Mouse (Mus musculus) heart, adult 8-10 months (tissue): ENCODE data around the gene Zic1. TPM values are rescaled to one million over a fixed set of nuclear protein-coding genes. Genes with fewer than 3 reads are reported as not detected.

Source experiments
- DNase-seq: peaks from one replicate; pipeline ENCODE4 v3.0.0; 2022; ENCODE audit warnings: low spot score
- total RNA-seq, 4 experiments: library from RNA; stranded (reverse); gene quantifications; 2 replicates each; pipeline ENCODE4 v1.2.4; 2022

Zic1 gene
- total RNA-seq, 4 experiments from 2014 or later = 0.06 TPM; not detected in 3

DNA sequence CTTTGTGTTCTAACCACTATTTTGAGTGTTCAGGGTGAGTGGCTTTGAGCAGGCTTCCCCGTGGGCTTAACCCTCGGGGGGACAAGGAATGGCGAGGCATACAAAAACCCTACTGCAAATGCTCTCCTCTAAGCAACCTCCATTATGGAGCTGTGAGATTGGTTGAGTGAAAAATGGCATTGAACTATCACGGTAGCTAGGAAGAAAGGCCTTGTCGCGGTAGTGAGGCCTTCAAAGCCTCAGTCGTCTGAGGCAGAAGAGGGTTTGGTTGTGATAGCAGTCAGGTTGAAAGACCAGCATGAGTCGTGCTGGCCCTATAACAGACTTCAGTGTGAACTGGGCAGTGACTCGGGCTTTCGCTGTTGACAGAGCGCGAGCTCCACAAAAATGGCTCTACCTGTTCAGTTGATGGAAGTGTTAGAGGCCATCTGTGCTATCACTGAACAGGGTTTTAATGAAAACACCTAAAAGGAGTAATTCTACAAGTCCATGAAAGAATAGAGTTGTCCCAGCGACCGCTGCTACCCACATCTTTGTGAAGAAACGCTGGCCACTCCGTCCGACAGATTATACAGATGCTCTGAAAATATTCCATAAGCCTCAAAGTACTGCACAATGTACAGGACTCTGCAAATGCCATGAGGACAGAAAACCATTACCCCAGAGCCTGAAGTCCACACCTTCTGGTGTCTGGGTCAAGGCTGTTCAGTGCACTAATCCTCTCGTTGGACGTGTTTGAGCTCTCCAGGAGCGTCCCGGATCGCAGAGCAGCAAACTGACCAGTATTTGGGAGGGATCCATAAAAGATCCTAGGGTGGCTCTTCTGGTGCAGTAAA lies 11.0 kb downstream of the Zic1 start:
- DNase-seq = no peak

DNA sequence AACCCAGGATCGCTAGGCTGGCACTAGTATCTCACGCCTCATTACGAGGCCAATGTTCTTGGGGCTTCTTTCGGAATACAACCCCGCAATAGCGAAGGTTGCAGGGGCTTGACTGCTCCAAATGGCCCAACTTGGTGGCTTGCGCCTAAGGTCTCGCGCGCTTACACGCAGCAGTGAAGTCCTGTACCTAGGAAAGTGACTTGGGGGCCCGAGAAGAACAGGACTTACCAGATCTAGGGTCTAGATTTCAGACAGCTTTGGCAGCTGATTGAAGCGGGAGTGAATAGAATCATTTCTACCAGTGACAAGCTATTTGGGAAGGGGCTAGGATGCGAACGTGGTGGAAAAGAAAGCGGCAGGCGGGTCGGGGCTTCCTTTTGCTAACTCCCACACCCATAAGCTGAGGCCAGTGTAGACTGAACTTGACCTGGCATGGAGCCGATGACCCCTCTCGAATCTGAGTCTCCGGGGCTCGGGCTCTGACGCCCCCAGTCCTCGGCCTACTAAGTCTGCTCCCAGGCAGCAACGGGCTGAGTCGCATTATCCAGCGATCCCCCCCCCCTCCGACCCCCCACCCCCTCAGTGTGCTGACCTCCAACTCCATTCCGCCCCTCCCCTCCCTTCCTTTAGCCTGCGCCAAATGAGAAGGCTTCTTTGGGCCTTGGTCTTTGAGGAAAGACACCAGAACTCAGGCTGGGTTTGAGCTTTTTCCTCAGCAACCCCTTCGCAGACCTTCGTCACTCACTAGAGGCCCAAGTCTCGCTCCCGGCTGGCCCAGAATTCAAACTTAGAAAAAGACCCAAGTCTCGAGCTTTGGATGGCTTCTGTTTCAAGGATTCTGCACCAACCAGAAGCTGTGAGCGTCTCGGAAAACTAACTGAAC lies 11.8 kb downstream of the Zic1 start:
- no peak for DNase-seq

DNA sequence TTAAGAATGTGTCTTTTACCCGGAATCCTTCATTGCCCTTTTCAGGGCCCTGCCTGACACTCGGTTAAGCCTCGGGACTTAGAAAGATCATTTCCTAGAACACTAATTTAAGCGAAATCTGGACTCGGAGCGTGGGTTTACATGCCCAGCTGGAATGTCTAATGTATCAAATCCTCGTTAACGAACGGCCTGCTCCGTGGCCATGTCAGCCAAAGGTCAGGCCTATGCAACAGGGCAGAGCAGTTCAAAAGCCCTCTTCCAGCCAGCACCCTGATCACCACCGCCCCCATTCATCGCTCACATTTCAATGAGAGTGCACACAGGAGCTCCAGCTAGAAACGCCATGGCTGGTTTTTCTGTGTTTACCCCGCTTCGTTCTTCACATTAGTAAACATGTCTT lies 12.8 kb downstream of the Zic1 start:
- no peak for DNase-seq

- DNase-seq = no peak
Observed at GRCm38 (mm10) chr9:91351961-91352411, 13.6 kb downstream of the Zic1 start.

DNA sequence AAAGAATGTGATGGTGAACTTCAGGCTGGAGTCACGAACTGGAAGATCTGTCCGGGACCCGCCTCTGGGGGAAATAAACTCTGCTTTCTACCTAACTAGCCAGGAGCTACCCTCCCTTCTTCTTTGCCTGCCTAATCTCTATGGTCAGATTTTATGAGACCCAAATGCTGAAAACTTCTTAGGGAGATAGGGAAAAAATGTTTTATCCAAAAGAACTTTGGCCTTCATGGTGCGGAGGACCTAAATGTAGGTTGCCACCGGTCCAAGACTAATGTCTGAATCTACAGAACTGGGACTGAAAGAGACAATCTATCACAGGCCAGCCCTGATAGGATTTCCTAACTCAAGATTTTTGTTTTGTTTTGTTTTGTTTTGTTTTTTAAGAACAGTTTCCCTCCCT lies 14.2 kb downstream of the Zic1 start:
- no peak for DNase-seq

DNA sequence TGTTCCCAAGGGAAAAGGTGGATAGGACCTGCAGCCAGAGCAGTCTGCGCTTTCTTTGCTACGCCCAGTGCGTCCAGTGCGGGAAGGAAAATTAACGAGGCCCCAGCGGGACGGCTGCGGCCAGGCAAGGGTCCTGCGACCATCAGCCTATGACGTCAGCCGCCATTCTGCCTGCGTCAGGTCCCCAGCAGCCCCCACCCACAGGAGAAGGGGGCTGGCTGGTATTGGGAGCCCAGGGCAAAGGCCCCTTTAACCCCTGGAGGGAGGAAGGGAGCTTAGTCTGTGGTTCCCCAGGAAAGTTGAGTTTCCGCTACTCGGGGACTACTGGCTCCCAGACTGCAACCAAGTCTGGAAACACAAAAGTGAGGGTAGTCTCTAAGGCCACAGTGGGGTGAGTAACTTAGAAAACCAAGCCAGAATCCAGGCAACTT lies 14.7 kb downstream of the Zic1 start:
- DNase-seq = no peak

DNA sequence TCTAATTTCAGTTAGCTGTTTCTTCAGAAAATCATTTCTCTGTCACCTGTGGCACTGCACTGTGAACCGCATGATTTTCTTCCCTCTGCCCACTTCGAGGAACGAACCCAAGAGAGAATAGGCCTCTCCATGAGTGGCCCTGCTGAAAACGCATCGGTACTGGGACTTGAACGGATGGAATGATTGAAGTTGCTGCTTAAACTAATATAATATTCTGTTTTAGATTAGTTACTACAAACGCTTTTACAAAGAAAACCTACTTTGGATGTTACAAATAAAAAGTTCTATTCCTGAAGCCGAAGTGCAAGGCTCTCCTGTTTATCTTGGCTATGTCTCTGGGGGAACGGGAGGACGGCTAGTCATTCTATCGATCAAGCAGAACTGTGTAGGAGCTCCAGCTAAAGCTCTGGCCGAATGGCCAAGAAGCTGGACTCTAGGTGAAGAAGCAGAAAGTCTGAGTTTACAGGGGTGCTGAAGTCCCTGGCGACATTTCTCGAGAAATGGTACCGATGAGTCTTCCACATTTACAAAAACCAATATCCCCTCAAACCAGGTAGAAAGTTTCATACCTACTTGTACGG lies 15.3 kb downstream of the Zic1 start:
- no peak for DNase-seq

DNA sequence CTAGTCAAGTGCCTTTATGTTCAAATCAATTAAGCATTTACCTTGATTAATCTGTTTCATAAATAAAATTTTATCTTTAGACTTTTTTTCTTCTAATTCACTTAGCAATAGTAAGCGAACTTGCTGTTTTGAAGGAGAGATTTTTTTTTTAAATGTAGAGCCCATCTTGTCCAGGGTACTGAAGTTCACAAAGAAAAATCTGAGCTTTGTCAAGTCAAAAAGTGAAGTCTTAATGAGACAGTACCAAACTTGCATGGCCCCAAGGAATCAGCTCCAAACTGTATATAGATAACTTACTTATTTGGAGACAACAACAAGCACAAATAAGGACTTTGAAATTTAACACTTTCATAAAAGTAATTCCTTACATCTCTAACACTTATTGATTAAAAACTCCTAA lies 16.9 kb downstream of the Zic1 start:
- no peak for DNase-seq

DNA sequence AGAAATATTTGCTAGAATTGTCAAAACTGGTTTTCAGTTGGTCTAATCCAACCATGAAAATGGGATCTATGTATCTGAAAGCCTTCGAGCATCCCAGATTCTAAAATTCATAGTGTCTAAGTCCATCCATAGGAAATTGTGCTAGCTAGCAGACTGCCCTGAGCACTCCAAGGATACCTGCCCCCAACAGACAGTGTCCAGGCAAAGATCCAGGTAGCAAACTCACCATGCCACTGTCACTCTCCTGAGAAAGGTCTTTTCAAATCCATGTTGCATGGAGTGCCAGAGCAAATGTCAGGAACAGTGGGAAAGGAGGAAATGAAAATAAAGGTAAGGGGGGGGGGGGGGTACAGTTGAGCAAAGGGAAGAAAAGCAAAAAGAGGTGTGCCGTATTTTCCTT lies 18.0 kb downstream of the Zic1 start:
- DNase-seq = no peak

Other genes starting within 250 kb of the Zic1 start
- not detected for gene Zic4, start 3.4 kb downstream of the Zic1 start, total RNA-seq